8 mouse cellular contexts compared by ENCODE assay signal in the genomic region with DNA sequence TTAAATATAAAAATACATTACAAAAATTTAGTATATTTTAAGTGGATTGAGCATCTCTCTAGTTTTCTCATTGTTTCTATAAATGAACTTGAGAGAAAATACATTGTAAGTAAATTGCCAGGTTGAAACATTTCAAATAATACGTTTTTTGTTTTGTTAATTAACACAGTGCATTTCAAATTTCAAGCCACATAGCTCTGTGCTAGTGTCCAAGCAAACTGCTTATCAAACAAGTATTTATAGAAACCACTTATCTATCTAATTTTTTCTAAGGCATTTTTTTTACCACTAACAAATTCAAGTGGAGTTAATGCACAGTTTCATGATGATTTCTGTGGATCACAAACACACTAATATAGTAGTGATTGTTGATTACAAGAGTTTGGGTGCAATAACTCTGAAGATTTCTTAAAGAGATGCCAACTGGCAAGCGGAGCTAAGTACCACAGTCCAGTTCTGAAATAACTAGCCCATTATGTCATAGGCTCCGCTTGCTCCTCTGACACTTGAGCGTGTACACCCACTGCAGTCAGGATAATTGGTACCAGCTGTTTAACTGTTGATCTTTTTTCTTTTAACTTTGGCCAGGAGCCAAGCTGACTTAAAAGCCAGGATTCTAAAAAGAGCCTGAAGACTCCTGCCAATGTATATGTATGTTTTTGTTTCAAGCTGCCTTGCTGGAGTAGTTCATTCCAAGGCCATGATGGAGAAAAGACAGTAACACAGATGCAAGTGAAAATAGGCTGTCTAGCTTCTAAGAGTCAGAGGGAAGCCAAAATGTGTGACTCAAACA.
A peak's percentile ranks its signal among the peaks of the same experiment; 100 is the strongest.
DNase-seq lines count a peak whose midpoint lies in the region; ATAC-seq and TF ChIP-seq lines count a peak whose summit lies in the region.

No protein-coding gene starts in this region.

- WGBS in liver, adult 2 months: 67% methylated on average over 4 of the region's 4 CpGs
- WGBS in liver, embryonic 11.5 days: 55% methylated on average over 4 of the region's 4 CpGs
- WGBS in hindbrain, embryonic 11.5 days: 53% methylated on average over 4 of the region's 4 CpGs
- WGBS in limb, embryonic 13.5 days: 18% methylated on average over 4 of the region's 4 CpGs
- 31% methylated on average over 4 of the region's 4 CpGs for WGBS in neural tube, embryonic 15.5 days

- H3K9ac ChIP-seq in liver, adult 2 months (ENCODE audit: low read depth, low read length): no peak overlapping the region
- no peak overlapping the region for H3K9ac ChIP-seq in liver, embryonic 11.5 days (ENCODE audit: low read depth, low read length)
- no peak overlapping the region for H3K9ac ChIP-seq in hindbrain, embryonic 11.5 days (ENCODE audit: low read depth, low read length)
- H3K9ac ChIP-seq in limb, embryonic 13.5 days: no peak overlapping the region
- H3K9ac ChIP-seq in neural tube, embryonic 15.5 days (replicated peaks): no peak overlapping the region

- TF ChIP-seq POLR2A in liver, adult 2 months (IDR thresholded peaks at IDR 0.05; ENCODE audit: extremely low read depth, insufficient read depth, low read length): no peak

- H3K36me3 ChIP-seq in liver, adult 2 months (ENCODE audit: control insufficient read depth, insufficient read depth, low read length): no peaks in the 10 kb centered on the region
- H3K36me3 ChIP-seq in liver, embryonic 11.5 days (ENCODE audit: control insufficient read depth, insufficient read depth, low read length): no peaks in the 10 kb centered on the region
- H3K36me3 ChIP-seq in hindbrain, embryonic 11.5 days (ENCODE audit: control insufficient read depth, insufficient read depth, low read length): no peaks in the 10 kb centered on the region
- H3K36me3 ChIP-seq in limb, embryonic 13.5 days: no peaks in the 10 kb centered on the region
- no peaks in the 10 kb centered on the region for H3K36me3 ChIP-seq in neural tube, embryonic 15.5 days

- H3K27ac ChIP-seq in liver, adult 2 months (replicated peaks; ENCODE audit: insufficient read depth, low read depth, low read length): no peak overlapping the region
- no peak overlapping the region for H3K27ac ChIP-seq in liver, embryonic 11.5 days (ENCODE audit: low read depth, low read length)
- H3K27ac ChIP-seq in hindbrain, embryonic 11.5 days (ENCODE audit: low read depth, low read length): no peak overlapping the region
- H3K27ac ChIP-seq in limb, embryonic 13.5 days: peak overlapping the region; percentile 74; the same call in 1 of the 2 replicates
- no peak overlapping the region for H3K27ac ChIP-seq in neural tube, embryonic 15.5 days (replicated peaks)

- DNase-seq in liver, adult 2 months (ENCODE audit: extremely low read depth, low read depth, low spot score): peak; percentile 51
- no peak for DNase-seq in liver, embryonic 11.5 days (ENCODE audit: low spot score)
- DNase-seq in frontal cortex, postnatal 10 days (ENCODE audit: low spot score in 2 of 2): peak; percentile 9 to 24
- DNase-seq in hindbrain, embryonic 11.5 days (ENCODE audit: low spot score): peak; percentile 67
- no peak for DNase-seq in ovary, adult 18-20 months (ENCODE audit: low spot score)
- DNase-seq in thymus, postnatal 36 days: no peak

- no peak for ATAC-seq in liver, embryonic 11.5 days (replicated peaks; ENCODE audit: low FRiP score)
- peak; percentile 80 for ATAC-seq in hindbrain, embryonic 11.5 days (ENCODE audit: low FRiP score)
- ATAC-seq in limb, embryonic 13.5 days (ENCODE audit: low FRiP score, low read depth): peak; percentile 97
- peak; percentile 63 for ATAC-seq in neural tube, embryonic 15.5 days (ENCODE audit: low FRiP score)

- no peak overlapping the region for H3K4me3 ChIP-seq in liver, adult 2 months (ENCODE audit: insufficient read depth, low read depth, low read length)
- no peak overlapping the region for H3K4me3 ChIP-seq in liver, embryonic 11.5 days (ENCODE audit: low read depth, low read length)
- H3K4me3 ChIP-seq in hindbrain, embryonic 11.5 days (ENCODE audit: low read depth, low read length): no peak overlapping the region
- no peak overlapping the region for H3K4me3 ChIP-seq in limb, embryonic 13.5 days
- H3K4me3 ChIP-seq in neural tube, embryonic 15.5 days (replicated peaks): no peak overlapping the region

- no peaks in the 10 kb centered on the region for H3K4me1 ChIP-seq in liver, adult 2 months (ENCODE audit: control insufficient read depth, insufficient read depth, low read length)
- no peaks in the 10 kb centered on the region for H3K4me1 ChIP-seq in liver, embryonic 11.5 days (replicated peaks; ENCODE audit: control insufficient read depth, insufficient read depth, low read length)
- no peaks in the 10 kb centered on the region for H3K4me1 ChIP-seq in hindbrain, embryonic 11.5 days (replicated peaks; ENCODE audit: control insufficient read depth, insufficient read depth, low read length)
- peaks cover 20% of the 10 kb centered on the region for H3K4me1 ChIP-seq in limb, embryonic 13.5 days
- H3K4me1 ChIP-seq in neural tube, embryonic 15.5 days: no peaks in the 10 kb centered on the region

- no peaks in the 10 kb centered on the region for H3K79me2 ChIP-seq in liver, adult 2 months (ENCODE audit: control insufficient read depth, insufficient read depth, low read length)

- no peak overlapping the region for H3K4me2 ChIP-seq in liver, embryonic 11.5 days
- no peak overlapping the region for H3K4me2 ChIP-seq in hindbrain, embryonic 11.5 days (replicated peaks; ENCODE audit: low read depth, low read length)
- H3K4me2 ChIP-seq in limb, embryonic 13.5 days (replicated peaks): no peak overlapping the region
- no peak overlapping the region for H3K4me2 ChIP-seq in neural tube, embryonic 15.5 days

- H3K27me3 ChIP-seq in liver, adult 2 months (ENCODE audit: control insufficient read depth, insufficient read depth, low read length): no peaks in the 10 kb centered on the region
- H3K27me3 ChIP-seq in liver, embryonic 11.5 days (replicated peaks; ENCODE audit: control insufficient read depth, insufficient read depth, low read length): no peaks in the 10 kb centered on the region
- H3K27me3 ChIP-seq in hindbrain, embryonic 11.5 days (ENCODE audit: control insufficient read depth, insufficient read depth, low read length): no peaks in the 10 kb centered on the region
- no peaks in the 10 kb centered on the region for H3K27me3 ChIP-seq in limb, embryonic 13.5 days
- H3K27me3 ChIP-seq in neural tube, embryonic 15.5 days (replicated peaks): no peaks in the 10 kb centered on the region

- H3K9me3 ChIP-seq in liver, embryonic 11.5 days (ENCODE audit: control insufficient read depth, low read length): no peaks in the 10 kb centered on the region
- no peaks in the 10 kb centered on the region for H3K9me3 ChIP-seq in hindbrain, embryonic 11.5 days (ENCODE audit: control insufficient read depth, low read length)
- H3K9me3 ChIP-seq in limb, embryonic 13.5 days: no peaks in the 10 kb centered on the region
- no peaks in the 10 kb centered on the region for H3K9me3 ChIP-seq in neural tube, embryonic 15.5 days (replicated peaks)

- no peak for TF ChIP-seq CTCF in liver, adult 2 months (IDR thresholded peaks at IDR 0.05; ENCODE audit: low read depth, low read length)

Comparison
In these comparisons a context has a peak if more than half of its experiments do, and no peak if none do; other contexts are left out.
1. DNase-seq: peak in liver, adult 2 months (single experiment), frontal cortex, postnatal 10 days (2 of 2) and hindbrain, embryonic 11.5 days (single experiment); none in liver, embryonic 11.5 days (single experiment), ovary, adult 18-20 months (single experiment) and thymus, postnatal 36 days (0 of 2).